11 mouse cellular contexts compared by ENCODE assay signal in the genomic region with DNA sequence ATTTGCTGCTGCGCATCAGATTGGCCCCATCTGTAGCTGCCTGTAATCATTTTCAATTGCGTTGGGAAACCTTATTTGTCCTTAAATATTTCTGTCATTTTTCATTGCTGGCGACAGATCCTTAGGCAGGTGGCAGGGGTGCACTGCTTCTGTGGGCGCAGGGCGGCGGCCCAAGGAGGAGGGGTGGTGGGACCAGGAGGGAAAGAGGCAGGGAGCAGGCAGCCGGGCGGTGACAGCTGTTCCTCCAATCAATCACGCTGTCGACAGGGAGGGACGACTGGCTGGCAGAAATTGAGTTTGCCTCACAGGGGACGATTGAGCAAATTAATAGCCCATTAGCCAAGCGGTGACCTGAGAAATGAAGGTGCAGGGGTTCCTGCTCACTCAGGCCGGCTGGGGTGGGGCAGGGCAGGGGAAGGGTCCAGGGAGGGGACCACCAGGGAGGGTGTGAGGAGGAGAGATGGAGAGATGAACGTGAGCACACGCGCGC.
DNase-seq lines count a peak whose midpoint lies in the region; ATAC-seq lines count a peak whose summit lies in the region.
"Had no signal": no experiment of that assay in that cellular context is flagged by ENCODE, and none has a peak within 500 bp of the region (broad histone marks: within the 10 kb centered on the region; RNA-seq: fewer than 3 reads in every experiment).

No protein-coding gene starts in this region.

- H3K4me3 ChIP-seq in forebrain, embryonic 14.5 days (ENCODE audit: low read depth, low read length), result peak overlapping the region; percentile 6; the same call in 1 of the 2 replicates
- H3K4me3 ChIP-seq: heart, embryonic 15.5 days had no signal

- no peak overlapping the region for H3K27ac ChIP-seq in forebrain, embryonic 14.5 days (ENCODE audit: low read depth, low read length)
- H3K27ac ChIP-seq: heart, embryonic 15.5 days had no signal

- DNase-seq in embryo, embryonic 11 days, result peak; percentile 56
- peak; percentile 42 for DNase-seq in forebrain, embryonic 14.5 days (ENCODE audit: low spot score)
- DNase-seq in layer of hippocampus, adult 9-10 months (ENCODE audit: low spot score), result peak; percentile 10
- DNase-seq in neural tube, embryonic 10.5 days (ENCODE audit: extremely low spot score, low spot score), result peak; percentile 70
- no peak for DNase-seq in T-cell, adult 2 months (ENCODE audit: low spot score)
- DNase-seq in yolk sac, embryonic 10.5 days (ENCODE audit: low spot score), result no peak
- DNase-seq in kidney, postnatal 14 days, result no peak
- DNase-seq: lung, embryonic 14.5 days; right cerebral cortex, postnatal 25 days had no signal

- H3K27me3 ChIP-seq in forebrain, embryonic 14.5 days (replicated peaks; ENCODE audit: control insufficient read depth, insufficient read depth, low read length), result peaks cover 22% of the 10 kb centered on the region

- 19% methylated on average over 18 of the region's 18 CpGs for WGBS in forebrain, embryonic 14.5 days

- ATAC-seq in forebrain, embryonic 14.5 days, result no peak
- no peak for ATAC-seq in erythroid progenitor cell, adult 5-6 weeks (replicated peaks; ENCODE audit: low FRiP score, poor library complexity, severe bottlenecking)

- peak overlapping the region; percentile 21; the same call in 1 of the 2 replicates for H3K9ac ChIP-seq in forebrain, embryonic 14.5 days (ENCODE audit: low read length)
- H3K9ac ChIP-seq: heart, embryonic 15.5 days; lung, embryonic 14.5 days had no signal

- no peaks in the 10 kb centered on the region for H3K36me3 ChIP-seq in forebrain, embryonic 14.5 days (ENCODE audit: control insufficient read depth, insufficient read depth, low read length)
- H3K36me3 ChIP-seq: heart, embryonic 15.5 days had no signal

- peaks cover 3% of the 10 kb centered on the region for H3K4me1 ChIP-seq in forebrain, embryonic 14.5 days (ENCODE audit: control insufficient read depth, insufficient read depth, low read length)

- no peaks in the 10 kb centered on the region for H3K9me3 ChIP-seq in forebrain, embryonic 14.5 days (replicated peaks; ENCODE audit: control insufficient read depth, low read length)
- H3K9me3 ChIP-seq: heart, embryonic 15.5 days had no signal

- H3K4me2 ChIP-seq in forebrain, embryonic 14.5 days (ENCODE audit: low read length), result peak overlapping the region; percentile 40
- H3K4me2 ChIP-seq: heart, embryonic 15.5 days; lung, embryonic 14.5 days had no signal

Comparison
In these comparisons a context has a peak if more than half of its experiments do, and no peak if none do; other contexts are left out.
1. DNase-seq: peak in embryo, embryonic 11 days (single experiment), forebrain, embryonic 14.5 days (single experiment), layer of hippocampus, adult 9-10 months (single experiment) and neural tube, embryonic 10.5 days (single experiment); none in T-cell, adult 2 months (single experiment), yolk sac, embryonic 10.5 days (single experiment) and kidney, postnatal 14 days (single experiment).